Mouse (Mus musculus) common myeloid progenitor, adult 5-6 weeks (primary cell): ENCODE measurements around the gene Nat8l. TPM values are rescaled to one million over a fixed set of nuclear protein-coding genes. Genes with fewer than 3 reads are reported as not detected.
A peak's percentile ranks its signal among the peaks of the same experiment; 100 is the strongest.
"Not testable (repeated sequence)": the region's sequence is repeated elsewhere in the genome, so short reads cannot be mapped to it uniquely, and the experiment has no call there.

ENCODE experiments used
- ATAC-seq: replicated peaks from 2 replicates; pipeline ENCODE4 v1.8.0; 2016; ENCODE audit warnings: low read depth, mild to moderate bottlenecking, moderate TSS enrichment, inconsistent platforms; ENCODE audit not compliant: poor library complexity, severe bottlenecking
- total RNA-seq: library from RNA; stranded (forward); fragments of 200-1000, 187-1606 nt; gene quantifications from 2 replicates; pipeline ENCODE4 v1.2.3, GENCODE M21; 2017

The Nat8l gene
- 0.96 and 1.5 TPM in 2 replicates for total RNA-seq

- peak; percentile 60 for ATAC-seq
Observed at GRCm38 (mm10) chr5:33995843-33996693, at the start of gene Nat8l. Nat8l (plus strand) TSS chr5:33995984.

- not testable (repeated sequence) for ATAC-seq
Observed at GRCm38 (mm10) chr5:33947035-33947434, 48.7 kb upstream of the Nat8l start.

GRCm38 (mm10) chr5:33948314-33948713, 47.5 kb upstream of the Nat8l start:
- ATAC-seq: no peak

- ATAC-seq: no peak
Observed at GRCm38 (mm10) chr5:33953471-33954185, 42.2 kb upstream of the Nat8l start.

GRCm38 (mm10) chr5:33954354-33954753, 41.4 kb upstream of the Nat8l start:
- ATAC-seq: peak; percentile 79

GRCm38 (mm10) chr5:33955868-33956267, 39.9 kb upstream of the Nat8l start:
- ATAC-seq: no peak

GRCm38 (mm10) chr5:33959382-33959781, 36.4 kb upstream of the Nat8l start:
- no peak for ATAC-seq

GRCm38 (mm10) chr5:33974736-33975135, 21.0 kb upstream of the Nat8l start:
- ATAC-seq: no peak

GRCm38 (mm10) chr5:33976267-33976666, 19.5 kb upstream of the Nat8l start:
- ATAC-seq: no peak

- peak; percentile 38; the same call in 1 of the 2 replicates for ATAC-seq
Observed at GRCm38 (mm10) chr5:33982731-33983259, 13.0 kb upstream of the Nat8l start.

- peak; percentile 64 for ATAC-seq
Observed at GRCm38 (mm10) chr5:33983309-33984121, 12.3 kb upstream of the Nat8l start, which contains the start of gene Gm1673. Gm1673 (plus strand) TSS chr5:33983433.

GRCm38 (mm10) chr5:33994671-33995625, 836 bp upstream of the Nat8l start:
- ATAC-seq: no peak

GRCm38 (mm10) chr5:33996694-33997045, 886 bp downstream of the Nat8l start:
- no peak for ATAC-seq

GRCm38 (mm10) chr5:33997051-33997741, 1.4 kb downstream of the Nat8l start:
- no peak for ATAC-seq

- no peak for ATAC-seq
Observed at GRCm38 (mm10) chr5:33997829-33998504, 2.2 kb downstream of the Nat8l start.

GRCm38 (mm10) chr5:33998505-33998877, 2.7 kb downstream of the Nat8l start:
- no peak for ATAC-seq

GRCm38 (mm10) chr5:33999466-34000090, 3.8 kb downstream of the Nat8l start:
- no peak for ATAC-seq

GRCm38 (mm10) chr5:34000809-34001208, 5.0 kb downstream of the Nat8l start:
- ATAC-seq: no peak
